Mouse (Mus musculus) gastrocnemius, postnatal 25 days (tissue): ENCODE measurements around the gene Zswim1. TPM values are rescaled to one million over a fixed set of nuclear protein-coding genes. Genes with fewer than 3 reads are reported as not detected.

Source experiments
- DNase-seq: peaks from one replicate; pipeline ENCODE4 v3.0.0; 2022
- long read RNA-seq, 2 experiments: library from polyadenylated mRNA; stranded (forward); transcript quantifications; one replicate each; pipeline ENCODE4 v2.0.0; 2021
- total RNA-seq, 2 experiments: library from RNA; stranded (reverse); gene quantifications; 1 replicate in 1 of 2; 2 replicates in 1 of 2; pipeline ENCODE4 v1.2.3; 2021

Zswim1 gene
- 1 to 10 TPM; 3.7 to 3.8 TPM for total RNA-seq
- long read RNA-seq, experiment 1, transcript Zswim1-201 (2 exons, 2,705 nt) = major isoform, 6 of 7 reads
- long read RNA-seq, experiment 1, partial matches to known transcripts = 0 of 7 reads
- long read RNA-seq, experiment 1, other reads (novel, unspliced or antisense) = 1 of 7 reads
- long read RNA-seq, experiment 2, transcript Zswim1-201 (2 exons, 2,705 nt) = major isoform, 11 of 15 reads
- long read RNA-seq, experiment 2, partial matches to known transcripts = 0 of 15 reads
- long read RNA-seq, experiment 2, other reads (novel, unspliced or antisense) = 4 of 15 reads

DNA sequence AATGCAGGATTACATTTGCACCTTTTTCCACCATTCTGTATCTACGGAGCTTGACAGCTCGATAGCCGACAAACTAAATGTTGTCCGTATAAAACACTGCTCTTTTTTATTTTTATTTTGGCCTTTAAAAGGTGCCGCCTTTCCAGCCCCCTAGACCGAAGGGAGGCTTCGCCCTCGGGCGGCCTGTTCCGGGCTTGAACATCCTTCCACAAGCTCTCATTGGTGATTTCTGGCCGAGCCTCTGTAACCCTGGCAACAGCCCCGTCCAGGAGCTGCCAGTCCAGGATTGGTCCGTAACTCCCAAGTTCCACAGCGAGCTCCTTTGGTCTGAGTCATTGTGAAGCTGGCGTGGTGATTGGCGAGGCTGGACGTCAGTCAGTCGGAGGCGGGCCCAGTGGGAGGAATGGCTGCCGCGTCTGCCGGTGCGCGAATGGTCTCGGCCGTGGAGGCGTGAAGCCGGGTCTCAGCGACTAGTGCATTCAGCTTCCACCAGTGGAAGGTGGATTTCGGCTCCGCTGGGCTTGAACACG, at the start of gene Zswim1:
TSS of gene Zswim1 (plus strand) at position 51 of the 530 bp plus-strand sequence.
- peak; percentile 99 for DNase-seq

DNA sequence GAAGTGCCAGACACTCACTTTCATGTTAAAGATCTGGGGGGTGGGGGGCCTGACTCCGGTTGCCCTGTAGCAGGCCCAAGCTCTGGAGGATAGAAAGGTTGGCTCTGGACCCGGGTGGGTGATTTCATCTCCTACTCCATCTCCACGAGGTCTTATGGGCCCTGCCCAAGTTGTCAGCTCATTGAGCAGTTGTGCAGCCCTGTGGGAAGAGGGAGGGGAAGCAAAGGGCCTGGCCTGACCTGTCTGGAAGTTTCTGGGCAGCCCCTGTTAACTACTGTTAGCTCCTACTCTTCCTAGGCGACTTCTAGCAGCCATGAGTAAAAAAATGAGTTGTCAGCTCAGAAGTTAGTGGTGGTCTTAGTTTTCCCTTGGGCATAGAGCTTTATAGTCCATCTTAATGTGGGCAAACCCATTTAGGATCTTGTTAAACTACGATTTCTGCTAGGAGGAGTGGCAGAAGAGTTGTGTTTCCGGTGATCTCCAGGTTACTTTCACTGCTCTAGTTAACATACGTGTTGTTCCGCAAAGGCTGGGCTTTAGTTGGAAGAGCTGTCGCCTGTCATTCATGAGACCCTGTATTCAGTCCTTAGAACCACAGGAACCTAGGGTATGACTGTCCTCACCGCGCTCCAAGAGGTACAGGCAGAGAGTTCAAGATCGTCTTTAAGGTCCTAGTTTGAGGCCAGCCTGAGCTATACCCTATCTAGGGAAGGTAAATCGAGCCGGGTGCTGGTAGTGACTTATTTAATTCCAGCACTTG, 49.1 kb upstream of the Zswim1 start:
- DNase-seq = no peak

DNA sequence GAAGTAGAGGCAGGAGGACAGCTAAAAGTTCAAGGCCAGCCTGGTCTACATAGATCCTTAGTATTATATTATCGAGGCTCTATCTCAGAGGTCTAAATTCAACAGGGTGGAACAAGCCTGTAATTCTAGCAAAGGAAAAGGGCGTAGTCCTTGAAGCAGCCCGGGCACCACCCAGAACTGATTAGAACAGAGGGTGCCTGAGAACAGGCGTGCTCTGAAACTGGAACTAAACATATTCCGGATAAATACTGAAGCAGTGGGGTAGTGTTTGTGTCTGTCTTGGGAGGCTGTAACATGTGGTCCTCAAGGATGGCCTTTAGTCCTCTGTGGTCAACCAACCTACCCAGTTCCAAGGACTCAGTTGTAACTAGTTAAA, 48.5 kb upstream of the Zswim1 start:
- no peak for DNase-seq

DNA sequence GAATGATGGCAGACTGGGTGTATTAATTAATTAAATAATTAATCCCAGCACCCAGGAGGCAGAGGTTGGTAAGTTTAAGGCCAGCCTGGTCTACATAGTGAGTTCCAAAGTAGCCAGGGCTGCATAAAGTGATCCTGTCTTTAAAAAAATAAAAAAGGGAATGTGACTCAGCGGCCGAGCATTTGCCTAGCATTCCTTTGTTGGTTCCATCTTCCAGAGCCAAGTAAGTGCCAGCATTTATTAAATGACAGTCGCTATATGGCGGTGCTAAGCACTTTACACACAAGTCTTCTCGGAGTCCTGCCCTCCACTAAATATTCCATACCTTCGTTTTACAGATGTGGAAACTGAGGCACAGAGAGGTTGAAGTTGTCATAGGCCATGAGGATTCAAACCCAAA, 46.4 kb upstream of the Zswim1 start:
- no peak for DNase-seq

DNA sequence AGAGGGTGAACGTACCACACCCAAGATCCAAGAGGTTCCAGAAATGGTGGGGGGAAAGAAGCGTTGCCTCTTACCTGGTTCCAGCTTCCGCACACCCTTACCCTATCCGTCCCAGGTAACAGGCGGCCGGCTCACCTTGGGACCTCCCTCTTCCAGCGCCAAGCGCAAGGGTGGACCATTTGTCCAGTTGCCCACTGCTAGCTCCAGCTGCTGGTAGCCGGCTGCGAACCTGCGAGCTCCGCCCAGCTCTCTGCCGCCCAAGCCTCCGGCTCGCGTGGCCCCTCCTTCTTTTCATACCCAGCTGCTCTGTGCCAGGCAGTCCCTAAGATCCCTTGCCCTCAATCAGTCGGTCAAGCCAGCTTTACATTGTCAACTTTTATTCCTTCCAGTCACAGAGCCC, 45.7 kb upstream of the Zswim1 start:
- no peak for DNase-seq

DNA sequence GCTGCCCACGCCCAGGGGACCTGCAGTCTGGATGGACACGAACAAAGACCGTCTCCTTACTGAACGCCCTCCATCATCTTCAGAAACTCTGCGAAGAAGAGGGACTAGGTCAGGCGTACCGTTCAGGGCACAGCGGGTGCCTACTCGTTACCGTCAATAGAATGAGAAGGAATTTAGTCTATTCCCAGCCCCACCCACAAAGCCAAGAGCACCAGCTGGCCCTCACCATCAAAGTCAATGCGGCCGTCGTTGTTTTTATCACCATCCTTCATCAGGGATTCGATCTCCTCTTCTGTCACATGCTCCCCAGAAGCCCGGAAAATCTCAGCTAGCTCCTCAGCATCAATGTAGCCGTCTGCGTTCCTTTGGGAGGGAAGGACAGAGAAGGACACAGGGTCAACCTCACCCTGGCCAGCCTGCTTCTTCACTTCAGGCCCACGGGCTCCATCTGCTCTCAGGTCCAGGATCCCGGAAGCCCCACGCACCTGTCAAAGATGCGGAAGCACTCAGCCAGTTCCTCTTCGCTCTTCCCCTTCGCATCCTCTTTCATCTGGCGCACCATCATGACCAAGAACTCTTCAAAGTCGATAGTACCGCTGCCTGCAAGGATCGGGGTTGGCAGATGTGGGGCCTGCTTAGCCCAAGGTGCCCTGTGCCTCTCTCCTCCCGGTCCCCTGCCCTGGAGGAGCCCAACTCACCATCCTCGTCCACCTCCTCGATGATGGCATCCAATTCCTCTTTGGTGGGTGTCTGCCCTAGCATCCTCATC, 45.1 kb upstream of the Zswim1 start:
- DNase-seq = no peak

DNA sequence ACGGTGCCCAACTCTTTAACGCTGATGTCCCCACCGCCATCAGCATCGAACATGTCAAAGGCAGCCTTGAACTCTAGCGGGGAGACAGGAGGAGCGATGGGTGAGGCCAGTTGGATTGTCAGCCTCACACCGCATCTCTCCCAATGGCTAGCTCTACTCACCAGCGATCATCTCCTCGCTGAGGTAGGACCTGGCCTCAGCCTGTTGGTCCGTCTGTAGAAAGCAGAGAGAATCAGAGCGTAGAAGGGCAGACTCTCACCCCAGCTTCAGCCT, 44.5 kb upstream of the Zswim1 start:
- DNase-seq = no peak

DNA sequence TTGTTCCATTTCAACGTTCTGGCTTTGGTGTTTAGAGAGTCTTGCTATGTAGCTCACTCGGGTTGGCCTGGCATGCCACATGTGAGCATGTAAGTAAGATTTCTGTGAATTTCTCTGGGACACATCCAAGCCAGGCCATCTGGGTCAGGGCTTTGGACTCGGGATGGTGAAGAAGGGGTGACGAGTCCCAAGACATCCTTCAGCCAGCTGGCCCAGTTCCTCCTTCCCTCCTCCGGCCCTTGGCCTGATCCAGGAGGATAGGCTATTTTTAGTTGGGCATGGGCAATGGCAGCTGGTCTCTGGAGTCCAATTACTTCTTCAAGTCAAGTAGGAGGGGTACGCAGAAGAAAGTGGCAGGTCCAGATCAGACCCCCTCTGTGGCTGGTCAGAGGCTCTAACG, 43.7 kb upstream of the Zswim1 start:
- peak; percentile 78 for DNase-seq

DNA sequence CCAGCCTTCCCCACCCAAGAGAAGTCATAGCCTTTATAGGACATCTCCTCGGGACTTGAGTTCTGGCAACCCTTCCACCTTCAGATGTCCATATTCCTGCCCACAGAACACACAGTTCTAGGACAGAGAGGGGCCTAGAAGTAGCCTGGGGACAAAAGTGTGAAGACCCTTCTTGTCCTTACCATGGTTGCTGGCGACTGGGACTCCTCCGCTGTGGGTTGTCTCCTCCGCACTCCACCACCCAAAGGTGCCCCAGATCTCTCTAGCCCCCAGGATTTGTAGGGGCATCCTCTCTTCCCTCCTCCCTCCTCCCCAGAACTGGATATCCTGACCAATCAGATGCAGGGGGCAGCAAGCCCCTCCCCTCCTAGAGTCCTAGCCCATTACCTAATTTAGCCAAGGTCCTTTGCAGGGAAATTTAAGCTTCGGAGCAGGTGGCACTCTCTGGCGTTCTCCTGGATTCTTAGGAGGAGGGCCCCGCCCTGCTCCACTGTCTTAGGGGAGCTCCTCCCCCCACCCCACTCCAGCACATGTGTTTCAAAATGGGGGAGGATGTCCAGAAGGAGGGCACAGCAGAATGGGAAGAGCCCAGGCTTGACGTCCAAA, 42.9 kb upstream of the Zswim1 start, which contains the start of gene Tnnc2:
TSS of gene Tnnc2 (minus strand) at position 487 of the 606 bp plus-strand sequence.
- peak; percentile 86 for DNase-seq

DNA sequence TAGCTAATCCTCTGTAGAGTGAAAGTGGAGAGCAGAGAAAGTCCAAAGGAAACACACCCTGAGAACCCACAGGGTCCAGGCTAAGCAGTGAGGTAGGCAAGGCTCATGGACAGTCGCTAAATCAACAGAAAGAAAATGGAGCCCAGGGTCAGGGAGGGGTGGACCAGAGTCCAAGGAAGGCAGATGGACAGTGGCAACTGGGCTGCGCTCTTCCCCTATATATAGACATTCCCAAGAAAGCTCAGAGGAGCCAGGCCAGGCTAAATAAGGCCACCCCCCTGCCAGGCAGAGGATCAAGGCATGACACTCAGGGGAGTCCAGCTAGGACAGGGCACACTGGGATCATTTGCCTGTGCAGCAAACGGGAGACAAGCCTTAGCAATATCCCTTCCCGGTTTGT, 40.6 kb upstream of the Zswim1 start:
- peak; percentile 82 for DNase-seq

DNA sequence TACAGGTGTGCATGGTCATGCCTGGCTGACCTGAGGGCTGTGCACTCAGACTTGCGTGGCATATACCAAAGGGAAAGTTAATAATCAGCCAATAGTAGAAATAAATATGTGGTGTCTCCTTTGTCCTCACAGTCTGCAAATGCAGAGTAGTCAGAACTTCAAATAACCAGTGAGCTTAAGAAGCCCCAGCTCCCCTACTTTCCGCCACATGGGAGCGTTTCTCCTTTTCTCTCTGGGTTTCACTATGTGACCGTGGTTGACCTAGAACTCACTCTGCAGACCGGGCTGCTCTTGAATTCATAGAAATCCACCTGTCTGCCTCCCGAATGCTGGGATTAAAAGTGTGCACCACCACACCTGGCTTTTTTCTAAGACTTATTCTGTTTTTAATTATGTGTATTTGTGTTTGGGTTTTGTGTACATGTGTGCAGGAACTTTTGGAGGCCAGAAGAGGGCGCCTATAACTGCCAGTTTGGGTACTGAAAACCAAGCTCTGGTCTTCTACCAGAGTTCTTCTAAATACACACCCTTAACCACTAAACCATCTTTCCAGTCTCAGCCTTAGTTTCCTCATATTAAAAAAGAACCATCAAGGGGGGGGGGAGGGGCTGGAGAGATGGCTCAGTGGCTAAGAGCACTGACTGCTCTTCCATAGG, 38.4 kb upstream of the Zswim1 start:
- no peak for DNase-seq

DNA sequence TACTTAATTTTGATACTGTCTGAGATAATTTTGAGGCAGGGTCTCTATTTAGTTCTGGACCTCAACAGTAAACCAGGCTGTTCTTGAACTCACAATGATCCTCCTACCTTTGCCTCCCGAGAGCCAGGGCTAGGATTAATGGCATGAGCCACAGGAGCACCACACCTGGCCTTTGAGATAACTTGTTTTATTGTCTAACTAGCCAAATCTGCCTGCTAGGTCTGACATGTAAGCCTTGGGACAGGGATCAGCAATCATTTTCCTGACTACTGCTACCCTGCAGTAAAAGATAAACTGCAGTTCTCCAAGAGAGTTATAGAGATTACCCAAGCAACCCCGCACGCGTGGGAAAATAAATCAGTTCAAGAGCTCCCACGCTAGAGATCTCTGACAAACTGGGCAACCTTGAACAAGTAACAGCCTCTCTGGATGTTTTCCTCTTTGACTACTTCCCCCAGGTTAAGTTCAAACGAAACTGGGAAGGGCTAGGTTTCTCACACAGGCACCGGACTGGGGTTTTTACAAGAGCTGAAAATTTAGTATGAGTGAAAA, 37.5 kb upstream of the Zswim1 start:
- DNase-seq = no peak

DNA sequence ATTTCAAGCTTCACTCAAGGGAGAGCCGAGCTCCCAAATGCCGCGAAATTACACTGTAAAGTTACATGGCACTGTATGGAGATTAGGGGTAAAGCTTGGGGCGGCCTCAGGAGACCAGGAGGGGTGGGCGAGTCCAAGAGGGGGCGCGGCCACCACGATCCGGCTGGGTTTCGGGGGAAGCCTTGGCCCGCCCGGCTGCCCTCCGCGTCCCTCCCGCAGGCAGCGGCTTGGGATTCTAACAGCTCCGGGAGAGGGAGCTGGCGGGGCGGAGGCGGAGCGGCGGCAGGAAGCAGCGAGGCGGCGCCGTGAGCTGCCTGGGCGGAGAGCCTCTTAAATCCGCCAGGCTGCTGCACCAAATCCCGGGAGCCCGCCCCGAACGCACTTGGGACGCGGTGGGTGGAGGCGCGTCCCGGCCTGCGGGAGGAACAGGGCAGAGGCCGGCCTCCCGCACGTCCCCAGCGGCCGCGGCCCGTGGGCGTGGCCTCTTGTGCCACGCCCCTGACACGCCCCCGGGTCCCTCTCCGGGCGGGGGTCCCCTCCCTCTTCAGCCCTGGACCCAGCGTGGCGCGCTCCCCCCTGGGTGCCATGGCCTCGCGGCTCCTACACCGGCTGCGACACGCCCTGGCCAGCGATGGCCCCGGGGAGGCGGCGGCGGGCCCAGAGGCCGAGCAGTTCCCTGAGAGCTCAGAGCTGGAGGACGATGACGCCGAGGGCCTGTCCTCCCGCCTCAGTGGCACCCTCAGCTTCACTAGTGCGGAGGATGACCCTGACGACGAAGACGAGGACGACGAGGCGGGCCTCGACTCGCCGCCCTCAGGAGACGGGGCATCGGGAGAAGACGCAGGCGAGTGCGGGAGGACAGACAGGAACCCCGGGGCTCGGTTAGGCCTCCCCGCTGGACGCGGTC, 36.8 kb upstream of the Zswim1 start, which contains the start of gene Snx21:
TSS of gene Snx21 (plus strand) at position 343 of the 907 bp plus-strand sequence.
- DNase-seq = peak; percentile 97

DNA sequence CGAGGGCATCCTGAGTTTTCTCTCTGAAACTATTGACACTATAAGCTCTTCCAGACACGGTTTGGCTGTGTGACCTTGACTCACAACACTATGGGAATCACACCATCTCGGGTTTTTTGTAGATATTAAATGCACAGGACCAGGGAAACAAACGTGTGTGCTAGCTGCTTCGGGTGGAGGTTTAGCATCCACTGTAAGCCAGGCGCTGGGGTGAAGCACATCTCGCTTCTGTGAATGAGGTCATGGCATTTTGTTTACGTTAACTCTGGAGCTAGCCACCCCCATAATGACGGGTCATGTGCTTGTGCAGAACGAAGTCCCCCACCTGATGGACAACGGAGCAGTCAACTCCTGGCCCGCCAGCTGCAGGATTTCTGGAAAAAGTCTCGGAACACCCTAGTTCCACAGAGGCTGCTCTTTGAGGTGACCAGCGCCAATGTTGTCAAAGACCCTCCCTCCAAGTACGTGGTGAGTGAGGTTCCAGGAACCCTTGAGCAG, 36.0 kb upstream of the Zswim1 start:
- no peak for DNase-seq

DNA sequence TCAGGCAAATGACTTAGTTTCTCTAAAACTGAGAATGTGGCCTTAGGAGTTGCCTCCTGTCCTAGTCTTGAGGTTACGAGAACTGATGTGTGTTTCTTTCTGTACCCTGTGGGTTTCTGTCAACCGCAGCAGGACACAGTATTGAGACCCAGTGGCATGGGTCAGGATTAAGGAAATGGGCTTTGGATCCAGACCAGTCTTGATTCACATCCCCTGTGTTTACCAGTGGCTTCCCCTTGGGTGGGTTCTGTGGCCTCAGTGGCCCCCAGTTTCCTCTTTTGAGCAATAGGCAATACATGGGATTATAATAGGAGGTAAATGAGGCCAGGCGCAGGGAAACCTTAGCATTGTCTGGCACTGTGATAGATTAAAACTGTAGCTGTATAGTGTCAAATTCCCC, 35.5 kb upstream of the Zswim1 start:
- no peak for DNase-seq

DNA sequence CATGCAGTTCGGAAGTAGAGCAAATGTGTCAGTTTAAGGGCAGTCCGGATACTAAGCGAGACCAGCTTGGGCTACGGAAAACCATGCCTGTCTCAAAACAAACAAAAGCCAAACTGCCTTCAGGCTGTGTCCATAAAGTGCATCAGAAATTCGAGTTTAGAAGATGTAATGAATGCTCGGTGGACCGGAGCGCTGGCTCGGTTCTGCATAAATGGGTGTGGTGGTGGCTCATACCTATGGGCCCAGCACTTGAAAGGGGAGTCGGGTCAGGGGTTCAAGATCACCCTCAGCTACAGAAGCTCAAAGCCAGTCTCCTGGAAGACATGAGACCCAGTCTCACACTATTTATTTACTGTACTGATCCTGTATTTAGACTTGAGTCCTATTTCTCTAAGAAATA, 34.7 kb upstream of the Zswim1 start:
- no peak for DNase-seq

DNA sequence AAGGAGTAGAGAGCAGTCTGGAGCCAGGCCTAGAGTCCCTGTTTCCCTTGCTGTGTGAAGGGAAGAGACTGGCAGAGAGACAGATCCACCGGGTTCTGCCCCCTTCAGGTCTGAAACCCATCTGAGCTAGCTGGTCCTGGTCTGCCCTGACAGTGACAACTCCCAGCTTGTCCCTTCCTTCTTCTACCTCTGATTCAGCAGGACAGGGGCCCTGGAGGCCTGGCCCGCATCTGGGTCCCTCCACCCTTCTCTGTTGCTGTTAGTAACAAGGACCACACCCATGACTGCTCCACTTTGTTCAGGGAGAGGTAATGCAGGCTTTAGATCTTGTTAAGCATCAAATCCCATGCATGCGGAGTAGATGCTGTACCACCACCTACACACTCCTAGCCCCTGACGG, 34.1 kb upstream of the Zswim1 start:
- DNase-seq = peak; percentile 10

DNA sequence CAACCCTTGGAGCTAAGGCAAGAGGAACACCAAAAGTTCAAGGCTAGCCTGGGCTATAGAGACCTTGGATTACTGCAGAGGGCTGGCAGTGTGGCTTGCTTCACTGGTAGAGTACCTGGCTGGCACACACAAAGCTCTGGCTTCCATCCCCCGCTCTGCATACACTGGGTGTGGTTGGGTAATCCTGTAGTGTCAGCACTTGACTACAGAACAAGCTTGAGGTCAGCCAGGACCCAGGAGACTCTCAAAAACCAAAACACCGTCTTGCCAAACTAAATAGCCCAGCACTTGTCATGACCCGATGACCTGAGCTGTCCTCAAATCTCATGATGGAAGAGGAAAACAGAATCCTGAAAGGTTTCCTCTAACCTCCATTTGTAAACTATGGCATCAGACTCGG, 32.0 kb upstream of the Zswim1 start:
- DNase-seq = no peak

DNA sequence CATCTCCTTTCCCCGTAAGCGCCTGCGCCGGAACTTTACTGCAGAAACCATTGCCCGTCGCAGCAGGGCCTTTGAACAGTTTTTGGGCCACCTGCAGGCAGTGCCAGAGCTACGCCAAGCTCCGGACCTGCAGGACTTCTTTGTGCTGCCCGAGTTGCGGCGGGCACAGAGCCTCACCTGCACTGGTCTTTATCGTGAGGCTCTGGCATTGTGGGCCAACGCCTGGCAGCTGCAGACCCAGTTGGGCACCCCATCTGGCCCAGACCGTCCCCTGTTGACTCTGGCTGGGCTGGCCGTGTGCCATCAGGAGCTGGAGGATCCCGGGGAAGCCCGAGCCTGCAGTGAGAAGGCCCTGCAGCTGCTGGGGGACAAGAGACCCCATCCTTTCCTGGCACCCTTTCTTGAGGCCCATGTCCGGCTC, 30.6 kb upstream of the Zswim1 start:
- no peak for DNase-seq
